Mouse (Mus musculus): ENCODE results near the gene Dab1.
A peak's percentile ranks its signal among the peaks of the same experiment; 100 is the strongest.

Dab1 gene

DNA sequence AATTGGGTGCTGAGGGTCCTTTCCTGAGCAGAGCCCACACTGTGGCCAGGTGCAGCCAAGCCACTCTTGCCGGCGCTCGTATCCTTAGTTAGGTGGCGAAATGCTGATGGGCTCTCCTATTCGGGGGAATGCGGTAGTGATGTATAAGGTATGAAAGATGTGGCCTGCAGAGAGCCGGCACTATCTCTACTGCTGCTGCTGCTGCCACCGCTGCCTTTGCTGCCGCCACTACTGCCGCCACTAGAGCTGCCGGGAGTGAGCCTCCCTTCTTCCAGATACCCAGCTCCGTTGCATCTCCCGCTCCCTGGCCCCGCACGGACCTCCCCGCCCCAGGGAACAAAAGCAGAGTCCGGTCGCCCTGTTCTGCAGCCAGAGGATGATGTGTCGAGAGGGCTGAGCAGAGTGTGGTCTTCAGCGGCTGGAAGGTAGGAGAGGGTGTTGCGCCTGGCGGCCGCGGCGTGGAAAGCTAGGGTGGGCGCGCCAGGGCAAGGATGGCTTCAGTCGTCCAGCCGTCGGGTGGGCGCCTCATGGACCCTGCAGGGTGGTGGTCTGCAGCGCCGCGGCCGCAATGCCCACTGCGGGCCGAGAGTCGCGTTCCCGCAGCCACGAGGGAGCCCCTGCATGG is at the start of gene Dab1:
Gene Dab1 (plus strand): TSS at position 39 of the 625 bp plus-strand sequence.
- DNase-seq (ENCODE audit: low spot score) = no peak

DNA sequence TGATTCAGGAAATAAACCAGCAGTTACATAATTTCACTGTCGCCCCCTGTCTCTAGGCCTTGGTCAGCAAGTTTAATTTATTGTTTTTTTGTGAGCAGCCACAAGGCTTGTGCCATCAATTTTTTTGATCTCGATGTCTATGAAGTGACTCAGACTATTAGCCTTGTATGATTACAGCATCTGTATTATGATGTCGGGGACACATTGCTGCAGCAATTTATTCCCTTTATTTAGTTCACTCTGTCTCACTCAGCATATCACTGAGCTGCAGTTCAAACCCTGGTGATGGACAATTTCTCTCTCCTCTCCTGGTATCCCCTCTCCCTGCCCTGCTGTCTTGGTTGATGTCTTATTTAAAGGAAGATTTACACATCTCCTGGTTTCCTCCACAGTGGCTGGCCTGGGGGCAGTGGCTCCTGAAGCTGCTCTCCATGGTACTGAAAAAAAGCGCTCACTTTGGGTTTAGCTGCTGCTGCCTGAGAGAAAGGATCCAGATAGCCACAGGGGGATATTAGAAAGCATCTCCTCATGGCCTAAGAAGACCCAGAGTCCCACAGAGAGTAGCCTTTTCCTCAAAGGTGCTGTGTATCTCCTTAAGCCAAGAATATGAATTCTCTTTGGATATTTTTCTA is 47.3 kb upstream of the Dab1 start:
- DNase-seq (ENCODE audit: low spot score) = peak; percentile 53

DNA sequence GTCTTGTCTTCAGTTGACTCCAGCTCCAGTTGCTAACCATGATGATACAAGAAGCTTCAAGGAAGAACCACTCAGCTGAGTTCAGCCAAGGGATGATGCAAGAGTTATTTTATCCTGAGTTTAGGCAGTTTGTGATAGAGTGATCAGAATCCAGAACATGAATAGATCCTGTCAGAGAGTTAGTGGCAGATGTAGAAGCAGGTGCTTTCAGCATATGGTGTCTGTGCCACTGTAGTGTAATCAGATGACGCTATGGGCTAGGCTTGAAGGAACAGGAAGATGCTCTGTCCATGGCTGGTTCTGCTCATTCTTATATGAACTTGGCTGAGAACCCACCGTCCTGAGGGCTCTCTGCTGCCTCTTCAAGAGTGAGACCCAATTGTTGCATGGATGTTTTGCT is 43.6 kb upstream of the Dab1 start:
- no peak for DNase-seq (ENCODE audit: low spot score)

DNA sequence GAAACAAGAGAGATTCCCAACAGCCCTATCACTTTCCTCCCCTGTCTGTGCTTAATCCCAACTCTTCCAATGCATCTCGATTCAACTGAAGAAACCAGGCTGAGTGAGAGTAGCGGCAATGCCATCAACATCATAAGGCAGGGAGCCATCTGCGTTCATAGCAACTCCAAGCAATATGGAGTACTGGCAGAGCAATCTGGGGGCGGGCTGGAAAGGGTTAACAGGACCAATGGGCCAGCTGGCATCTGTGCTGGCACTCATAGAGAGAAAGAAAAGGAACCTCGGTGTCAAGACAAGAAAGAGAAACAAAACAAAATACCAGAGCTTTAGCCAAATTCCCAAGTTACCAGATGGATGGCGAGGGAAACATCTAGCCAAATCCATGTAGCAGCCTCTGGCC is 42.9 kb upstream of the Dab1 start:
- DNase-seq (ENCODE audit: low spot score) = no peak

DNA sequence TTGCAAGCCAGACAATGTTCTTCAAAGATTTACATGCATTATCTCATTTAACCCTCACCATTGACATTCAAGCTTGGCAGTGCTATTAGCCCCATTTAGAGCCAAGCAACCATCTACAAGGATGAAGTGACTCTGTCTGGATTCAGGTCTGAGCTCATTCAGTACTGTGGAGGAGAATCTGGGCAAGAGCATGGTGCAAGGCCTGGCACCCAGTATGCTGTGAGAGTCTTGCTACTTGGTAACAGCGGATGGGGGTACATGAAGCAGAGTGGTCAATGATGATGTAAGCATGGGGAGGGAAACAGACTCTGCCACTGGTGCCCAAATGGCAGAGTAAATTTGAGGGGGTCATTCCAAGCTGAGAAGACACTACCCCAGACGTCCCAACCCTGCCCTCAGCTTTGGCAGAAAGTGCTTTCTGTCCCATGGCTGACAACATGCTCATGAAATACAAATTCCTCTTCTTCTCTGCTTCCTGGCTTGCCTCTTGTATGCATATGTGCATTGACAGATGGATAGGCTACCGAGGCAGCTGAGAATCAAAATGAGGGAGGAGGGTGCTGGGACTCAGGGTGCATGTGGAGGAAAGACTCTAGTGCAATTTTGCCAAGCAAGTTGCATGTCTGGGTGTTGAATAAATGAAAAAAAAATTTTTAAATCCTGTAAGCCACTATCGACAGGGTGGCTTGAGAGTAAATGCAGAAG is 41.9 kb upstream of the Dab1 start:
- no peak for DNase-seq (ENCODE audit: low spot score)

DNA sequence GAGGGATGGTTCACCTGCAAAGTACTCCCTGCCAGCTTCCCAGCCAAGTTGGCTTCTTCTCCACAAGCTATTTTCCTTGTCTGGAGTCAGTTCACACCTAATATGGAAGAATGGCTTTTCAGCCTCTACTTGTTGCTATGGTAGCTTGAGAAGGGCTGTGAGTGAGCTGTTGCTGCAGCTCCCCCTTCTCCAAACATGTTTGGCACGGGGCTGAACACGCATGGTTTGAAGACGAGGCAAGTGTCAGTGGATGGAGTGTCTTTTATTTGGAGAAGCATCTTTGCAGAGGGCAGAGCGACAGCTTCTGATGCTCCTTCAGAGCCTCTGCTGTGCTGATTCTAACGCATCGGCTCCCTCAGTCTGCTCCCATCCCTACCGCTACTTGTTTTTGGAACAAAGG is 41.3 kb upstream of the Dab1 start:
- DNase-seq (ENCODE audit: low spot score) = no peak

DNA sequence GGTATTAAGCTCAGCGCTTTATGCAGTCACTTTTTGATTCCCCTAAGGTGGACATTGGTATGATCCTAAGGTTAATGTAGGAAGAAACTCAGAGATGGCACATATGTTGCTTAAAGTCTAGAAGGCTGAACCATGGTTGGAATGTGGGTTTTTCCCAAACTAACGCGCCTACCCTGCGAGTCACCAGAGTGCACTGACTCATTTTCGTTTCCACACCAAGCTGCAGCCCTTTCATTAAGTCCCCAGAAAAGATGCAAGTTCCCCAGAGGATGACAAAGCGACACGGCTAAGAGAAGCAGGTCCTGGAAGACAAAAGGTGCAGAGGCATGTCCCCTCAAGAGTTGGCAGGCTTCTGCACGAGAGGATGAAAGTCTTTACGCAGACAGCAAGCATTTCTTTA is 39.1 kb upstream of the Dab1 start:
- no peak for DNase-seq (ENCODE audit: low spot score)

DNA sequence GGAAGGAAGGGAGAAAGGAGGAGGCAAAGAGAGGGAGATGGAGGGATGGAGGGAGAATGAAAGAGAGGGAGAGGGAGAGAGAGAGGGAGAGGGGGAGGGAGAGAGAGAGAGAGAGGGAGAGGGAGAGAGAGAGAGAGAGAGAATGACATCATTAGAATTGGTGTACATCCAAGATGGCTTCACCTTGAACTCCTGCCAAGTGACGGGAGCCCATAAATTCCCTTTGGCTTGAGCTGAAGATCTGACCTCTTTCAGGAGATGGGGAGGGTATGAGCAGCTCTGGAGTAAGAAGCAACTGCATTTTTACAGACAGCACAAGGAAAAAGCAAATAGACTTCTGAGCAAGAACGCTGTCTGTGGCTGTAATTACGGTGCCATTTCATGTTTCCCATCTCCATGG is 4.1 kb upstream of the Dab1 start:
- DNase-seq (ENCODE audit: low spot score) = no peak

DNA sequence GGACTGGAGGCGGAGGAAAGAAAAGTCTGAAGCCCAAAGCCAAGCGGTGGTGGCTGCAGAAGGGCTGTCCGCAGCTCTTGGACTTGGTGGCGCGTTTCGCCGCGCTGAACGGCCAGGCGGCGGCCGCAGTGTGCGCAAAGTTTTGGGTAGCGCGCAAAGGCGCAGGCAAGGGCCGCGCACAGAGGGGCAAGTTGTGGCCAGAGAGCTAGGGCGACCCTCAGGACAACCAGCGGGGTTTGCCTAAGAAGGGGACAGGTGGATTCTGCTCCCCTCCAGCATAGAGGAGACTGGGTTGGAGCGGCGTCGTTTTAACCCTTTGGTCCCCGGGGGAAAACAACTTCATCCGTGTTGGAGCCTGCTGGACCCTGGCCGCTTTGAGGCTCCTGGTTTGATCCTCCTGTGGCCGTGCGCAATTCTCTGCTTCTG is 800 bp downstream of the Dab1 start:
- no peak for DNase-seq (ENCODE audit: low spot score)

DNA sequence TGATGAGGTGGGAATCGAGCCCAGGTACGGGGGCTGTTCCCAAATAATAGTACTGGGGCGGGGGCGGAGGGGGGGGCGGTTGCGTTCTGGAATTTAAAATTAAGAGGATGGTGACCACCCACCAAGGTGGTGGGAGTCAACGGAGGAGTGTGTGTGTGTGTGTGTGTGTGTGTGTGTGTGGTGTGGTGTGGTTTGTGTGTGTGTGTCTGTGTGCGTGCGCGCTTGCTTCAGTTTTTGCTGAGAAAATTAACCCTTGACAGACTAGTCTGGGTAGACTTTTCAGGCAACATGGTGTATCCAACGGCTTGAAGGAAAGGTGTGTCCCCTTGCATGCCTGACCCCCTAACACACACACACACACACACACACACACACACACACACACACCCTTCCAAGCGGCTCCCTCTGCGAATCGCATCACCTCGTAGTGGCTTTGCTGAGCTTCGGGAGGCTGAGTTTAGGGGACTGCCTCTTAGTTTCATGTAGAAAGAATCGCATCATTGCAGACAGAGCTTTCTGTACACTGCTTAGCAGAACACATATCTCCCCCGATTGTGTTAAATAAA is 1.5 kb downstream of the Dab1 start:
- DNase-seq (ENCODE audit: low spot score) = no peak

DNA sequence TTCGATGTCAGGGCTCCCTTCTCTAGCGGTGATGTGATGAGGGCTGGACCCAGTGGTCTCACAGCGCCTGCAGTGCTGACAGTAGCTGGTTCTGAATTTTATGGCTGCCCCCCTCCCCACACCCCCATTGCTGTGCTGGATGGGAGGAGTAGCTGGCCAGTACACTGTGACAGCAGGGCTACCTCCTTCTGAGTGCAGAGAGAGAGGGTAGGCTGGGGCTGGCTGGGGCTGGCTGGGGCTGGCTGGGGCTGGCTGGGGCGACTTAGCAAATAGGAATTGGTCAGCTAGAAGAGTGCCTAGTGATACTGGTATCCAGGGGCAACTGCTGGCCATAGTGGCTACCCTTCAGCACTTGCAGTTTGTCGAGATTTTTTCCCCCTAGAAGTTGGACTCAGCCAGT is 2.4 kb downstream of the Dab1 start:
- DNase-seq (ENCODE audit: low spot score) = no peak

DNA sequence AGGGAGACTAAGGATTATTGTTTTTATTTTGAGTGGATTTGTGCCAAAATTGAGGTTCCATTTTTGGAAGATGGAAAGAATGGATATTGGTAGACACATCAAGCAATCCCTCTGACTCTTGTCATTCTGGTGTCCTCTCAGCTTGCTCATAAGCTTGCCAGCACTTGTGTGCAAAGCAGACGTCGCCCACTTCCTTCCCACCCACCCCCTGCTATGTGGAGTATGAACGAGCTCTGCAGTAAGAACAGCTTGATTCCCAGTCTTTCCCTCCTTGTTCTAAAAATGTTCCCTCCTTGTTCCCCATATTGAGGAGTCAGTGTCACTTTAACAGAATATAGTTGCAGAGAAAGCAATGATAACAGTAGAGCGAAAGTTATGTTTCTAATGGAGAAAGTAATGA is 11.0 kb downstream of the Dab1 start:
- DNase-seq (ENCODE audit: low spot score) = no peak

DNA sequence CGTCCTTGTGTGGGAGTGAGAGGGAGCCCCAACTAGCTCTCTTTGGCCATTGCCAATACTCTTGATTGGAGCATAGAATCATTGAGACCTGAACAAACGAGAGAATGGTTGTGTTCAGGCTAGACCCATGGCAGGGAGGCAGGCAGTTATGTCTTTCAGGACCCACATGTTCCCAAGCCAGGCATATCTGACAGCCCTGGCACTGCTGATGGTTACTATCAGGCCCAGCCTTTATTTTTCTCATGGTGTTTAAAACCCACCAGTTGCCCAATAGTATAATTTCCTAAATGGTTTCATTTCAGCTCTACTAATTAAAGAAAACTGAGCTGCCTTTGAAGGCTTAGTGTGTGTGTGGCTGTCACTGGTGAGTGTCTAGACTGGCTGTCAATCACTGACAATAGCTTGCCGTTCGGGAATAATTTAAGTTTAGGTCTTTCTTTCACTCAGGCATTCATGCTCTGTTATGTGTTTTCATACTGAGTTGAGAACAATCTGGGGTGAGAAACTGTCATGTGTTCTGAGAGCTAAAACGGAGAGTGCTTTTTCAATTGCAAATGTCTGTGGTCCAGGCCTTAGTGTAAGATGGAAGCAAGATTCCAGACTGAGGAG is 17.1 kb downstream of the Dab1 start:
- no peak for DNase-seq (ENCODE audit: low spot score)

DNA sequence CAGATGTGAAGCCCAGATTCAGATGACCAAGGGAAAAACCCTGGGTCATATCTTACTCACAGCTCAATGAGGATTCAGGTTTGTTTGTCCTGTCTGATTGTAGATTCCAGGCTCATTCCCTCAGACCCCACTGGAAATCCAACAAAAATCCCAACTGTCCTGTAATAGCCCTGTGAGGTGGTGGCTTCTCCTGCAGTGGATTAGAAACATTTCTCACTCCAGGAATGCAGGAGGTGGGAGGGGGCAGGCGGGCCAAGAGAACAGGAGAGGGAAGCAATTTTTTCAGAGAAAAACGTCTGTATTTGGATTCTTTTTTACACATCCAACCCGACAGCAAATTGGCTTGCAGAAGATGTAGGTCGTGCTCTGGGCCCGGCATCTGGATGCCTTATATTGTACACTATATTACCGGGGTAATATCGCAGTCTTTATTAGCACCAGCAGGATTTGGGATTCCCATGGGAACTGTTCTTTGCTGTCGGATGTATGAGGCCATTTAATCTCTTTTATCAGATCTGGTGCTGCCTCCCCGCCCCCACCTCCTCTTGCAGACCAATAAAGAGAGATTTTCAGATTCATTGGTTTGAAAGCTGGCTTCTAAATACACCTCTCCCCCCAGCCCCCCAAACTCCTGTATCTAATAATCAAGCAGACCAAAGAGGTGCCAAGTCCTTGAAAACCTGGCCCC is 29.2 kb downstream of the Dab1 start:
- no peak for DNase-seq (ENCODE audit: low spot score)

DNA sequence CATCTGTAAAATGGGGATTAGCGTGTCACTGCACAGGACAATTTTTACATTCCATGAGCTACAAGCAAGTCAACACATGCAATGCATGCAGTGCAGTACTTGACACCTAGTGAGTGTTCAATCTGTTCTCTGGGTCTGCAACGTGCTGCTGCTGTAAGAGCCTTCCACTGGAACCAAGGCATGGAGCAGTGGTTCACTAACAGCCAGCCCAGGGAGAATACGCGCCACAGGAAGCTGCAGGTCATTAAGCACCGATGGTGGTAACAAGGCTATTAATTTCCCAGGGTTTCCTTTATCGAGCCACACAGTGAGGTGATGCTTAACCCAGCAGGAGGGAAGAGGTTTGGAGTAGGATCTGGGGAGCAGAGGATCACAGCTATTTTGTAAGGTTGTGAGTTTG is 36.6 kb downstream of the Dab1 start:
- DNase-seq (ENCODE audit: low spot score) = no peak

DNA sequence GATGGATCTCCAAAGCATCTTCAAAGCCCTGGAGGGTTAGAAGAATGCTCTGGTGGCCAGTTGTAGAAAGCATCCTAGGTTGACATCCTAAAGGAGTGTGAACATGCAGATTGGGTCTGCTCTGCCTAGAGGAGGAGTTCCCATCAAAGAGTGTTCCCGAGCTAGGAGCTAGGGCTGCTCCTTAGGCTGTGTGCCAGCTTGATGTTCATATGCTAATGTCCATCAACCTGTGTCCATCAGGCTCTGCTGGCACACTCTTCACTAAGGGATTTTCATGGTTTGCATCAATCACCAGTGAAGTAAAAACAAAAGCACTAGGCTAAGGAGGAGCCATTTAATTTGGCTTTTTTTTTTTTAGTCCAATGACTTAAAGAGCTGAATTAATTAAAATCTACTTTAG is 42.2 kb downstream of the Dab1 start:
- no peak for DNase-seq (ENCODE audit: low spot score)

DNA sequence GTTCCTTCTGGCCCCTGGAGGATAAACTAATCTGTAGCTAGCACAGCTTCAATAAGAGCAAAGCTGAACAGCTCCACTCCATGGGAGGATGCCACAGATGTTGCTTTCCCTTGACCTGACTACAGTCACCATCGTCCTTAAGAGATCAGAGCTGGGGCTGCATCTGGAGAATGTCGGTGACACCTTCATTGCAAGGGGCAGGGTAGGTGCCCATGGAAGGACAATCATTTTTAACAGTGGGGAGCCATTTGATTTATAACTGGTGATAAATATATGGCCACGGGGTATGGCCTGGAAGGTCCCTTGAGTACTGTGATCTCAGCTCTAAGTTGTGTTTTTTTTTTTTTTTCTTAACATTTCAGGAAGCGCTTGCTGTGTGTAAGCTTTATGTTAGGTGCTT is 48.3 kb downstream of the Dab1 start:
- DNase-seq (ENCODE audit: low spot score) = no peak

DNA sequence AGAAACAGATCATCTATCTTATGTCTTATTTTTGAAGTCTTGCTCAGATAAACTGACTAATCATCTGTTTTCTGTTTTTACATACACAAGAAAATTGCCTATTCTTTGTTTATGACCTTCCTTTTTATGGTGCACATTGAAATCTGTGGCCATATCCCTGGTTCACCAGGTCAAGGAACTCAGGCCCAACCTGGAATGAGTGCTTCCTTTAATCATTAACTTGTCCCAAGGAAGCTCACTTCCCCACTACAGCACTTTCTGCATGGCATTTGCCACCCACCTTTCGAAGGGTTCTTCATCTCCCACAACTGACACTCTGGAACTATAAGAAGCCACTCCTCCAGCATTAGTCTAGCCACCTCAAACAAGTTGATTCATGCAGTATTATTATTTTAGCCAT is 58.0 kb downstream of the Dab1 start:
- DNase-seq (ENCODE audit: low spot score) = no peak

DNA sequence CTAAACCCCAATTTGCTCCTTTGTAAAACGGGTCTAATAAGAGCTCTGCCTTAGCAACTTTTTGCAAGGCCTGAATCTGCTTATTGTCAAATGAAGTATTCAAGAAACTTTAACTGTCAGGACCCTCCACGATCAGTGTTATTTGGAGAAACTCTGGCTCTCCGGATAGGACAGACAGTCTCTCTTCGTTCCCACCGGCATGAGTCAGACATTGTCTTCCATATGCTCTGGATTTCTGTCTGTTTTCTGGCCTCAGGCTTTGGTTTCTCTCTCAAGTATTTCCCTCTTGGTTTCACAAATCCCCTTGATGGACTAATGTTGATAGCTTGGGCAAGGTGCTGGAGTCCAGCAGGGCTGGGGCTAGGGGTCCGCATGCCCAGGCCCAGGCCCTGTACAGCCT is 59.3 kb downstream of the Dab1 start:
- DNase-seq (ENCODE audit: low spot score) = no peak

DNA sequence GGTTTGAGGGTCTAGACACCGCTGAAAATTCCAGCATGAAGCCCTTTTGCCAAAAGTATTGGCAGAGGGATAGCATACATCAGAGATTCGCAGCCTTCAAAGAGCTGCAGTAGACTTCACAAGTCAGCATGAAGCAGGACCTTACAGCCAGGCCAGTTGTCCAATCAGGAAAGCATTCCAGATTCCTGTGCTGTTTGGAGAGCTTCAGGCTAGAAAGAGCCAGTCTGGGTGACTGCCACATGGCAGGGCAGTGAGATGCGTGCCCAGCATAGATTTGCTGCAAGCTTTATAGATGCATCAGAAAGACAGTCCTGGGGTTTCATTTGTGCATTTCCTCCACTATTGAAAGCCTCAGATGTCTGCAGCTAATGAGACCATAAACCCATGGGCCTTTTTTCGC is 66.0 kb downstream of the Dab1 start:
- DNase-seq (ENCODE audit: low spot score) = no peak

DNA sequence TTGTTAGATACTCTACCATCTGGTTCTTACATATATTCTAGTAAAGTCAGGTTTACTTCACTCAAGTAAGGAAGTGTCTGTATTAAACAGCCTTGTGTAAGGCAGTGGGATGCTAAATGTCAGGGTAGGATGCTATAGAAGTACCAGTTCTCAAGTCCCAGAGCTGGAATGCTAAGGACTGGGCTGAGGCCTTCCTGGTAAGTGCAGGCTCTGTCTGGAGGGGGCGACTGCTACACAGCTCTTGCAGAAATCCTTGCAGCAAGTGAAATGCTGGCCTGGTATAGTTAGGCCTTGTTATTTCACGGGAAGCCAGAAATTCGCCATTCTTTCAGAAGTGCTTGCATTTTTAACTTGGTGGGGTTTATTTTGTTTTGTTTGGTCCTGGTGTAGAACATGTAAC is 72.6 kb downstream of the Dab1 start:
- DNase-seq (ENCODE audit: low spot score) = no peak

DNA sequence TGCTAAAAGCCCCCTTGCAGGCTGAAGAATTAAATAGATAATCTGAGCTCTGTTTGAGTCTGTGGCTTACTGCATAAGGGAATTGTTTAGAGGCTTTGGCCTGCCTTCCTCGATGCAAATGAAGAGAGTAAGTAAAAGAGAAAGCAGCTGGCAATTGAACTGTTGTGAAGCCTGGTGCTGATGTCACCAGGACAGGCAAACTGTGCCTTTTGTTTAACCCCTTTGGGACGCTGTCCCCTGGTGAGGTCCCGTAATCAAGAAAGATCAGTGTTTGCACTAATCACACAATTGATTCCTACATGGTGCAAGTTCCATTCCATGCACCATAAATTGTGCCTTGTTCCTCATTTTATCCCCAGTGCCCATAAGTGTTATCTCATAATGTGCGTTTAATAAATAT is 80.6 kb downstream of the Dab1 start:
- DNase-seq (ENCODE audit: low spot score) = no peak
